Mouse (Mus musculus): ENCODE measurements around the gene Ppil4.

- no peak for TF ChIP-seq CTCF (conservative IDR thresholded peaks at IDR 0.05; ENCODE audit: low read length)
- no peak for TF ChIP-seq NANOG (IDR thresholded peaks at IDR 0.05; ENCODE audit: borderline replicate concordance, low read length)
Observed at GRCm38 (mm10) chr10:7837446-7837845, 44.8 kb downstream of the Ppil4 start.

Data from E14TG2a.4 (cell line).